ENCODE assay signal across 29 mouse cellular contexts in the genomic region with DNA sequence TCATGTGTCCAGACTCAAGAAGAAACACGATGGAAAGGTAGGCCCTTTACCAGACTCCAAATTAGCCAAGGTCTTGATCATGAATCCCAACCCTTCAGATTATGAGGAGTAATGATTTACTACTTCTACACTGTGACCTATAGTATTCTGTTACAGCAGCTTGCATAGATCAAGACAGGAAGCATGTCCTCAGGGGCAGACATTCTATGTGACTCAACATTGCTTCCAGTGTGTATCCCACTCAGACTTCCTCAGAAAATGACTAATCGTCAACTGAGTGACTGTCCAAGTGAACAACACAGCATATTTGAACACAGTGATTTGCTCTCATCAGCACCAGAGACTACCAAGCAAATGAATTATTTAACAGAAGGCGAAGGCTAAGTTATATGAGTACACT.
"Had no signal": no experiment of that assay in that cellular context is flagged by ENCODE, and none has a peak within 500 bp of the region (broad histone marks: within the 10 kb centered on the region; RNA-seq: fewer than 3 reads in every experiment).

No protein-coding gene starts in this region.

- ATAC-seq: hindbrain, embryonic 16.5 days; inflammation-experienced regulatory T-cells, adult 6 months; intestine, embryonic 15.5 days; intestine, postnatal 0 days; liver, postnatal 0 days had no signal

- H3K4me3 ChIP-seq: gastrocnemius, adult 2 months; heart, embryonic 10.5 days; heart, embryonic 12.5 days; hindbrain, embryonic 10.5 days; hindbrain, embryonic 12.5 days; intestine, embryonic 15.5 days; kidney, embryonic 15.5 days; layer of hippocampus, adult 2 months; left cerebral cortex, adult 2 months; limb, embryonic 10.5 days; limb, embryonic 12.5 days; liver, embryonic 13.5 days; liver, embryonic 15.5 days had no signal

- H3K4me2 ChIP-seq: heart, embryonic 12.5 days; hindbrain, embryonic 12.5 days; hindbrain, embryonic 14.5 days; intestine, embryonic 15.5 days; kidney, embryonic 15.5 days; limb, embryonic 12.5 days; liver, embryonic 11.5 days; liver, embryonic 13.5 days; liver, embryonic 15.5 days had no signal

- H3K9ac ChIP-seq: heart, embryonic 12.5 days; hindbrain, embryonic 12.5 days; hindbrain, embryonic 14.5 days; intestine, embryonic 15.5 days; kidney, embryonic 15.5 days; limb, embryonic 12.5 days; liver, embryonic 13.5 days; liver, embryonic 15.5 days; liver, postnatal 0 days had no signal

- DNase-seq: gastrocnemius, adult 2 months; gastrocnemius, postnatal 10 days; gastrocnemius, postnatal 25 days; heart, adult 18-20 months; heart, postnatal 10 days; heart, postnatal 4 days; kidney, adult 2 months; kidney, adult 9 months; kidney, postnatal 14 days; kidney, postnatal 4 days; liver; liver, embryonic 13.5 days; liver, postnatal 0 days had no signal

- H3K36me3 ChIP-seq: heart, embryonic 10.5 days; heart, embryonic 12.5 days; hindbrain, embryonic 10.5 days; hindbrain, embryonic 12.5 days; intestine, embryonic 15.5 days; kidney, embryonic 15.5 days; limb, embryonic 10.5 days; limb, embryonic 12.5 days; liver, embryonic 13.5 days; liver, embryonic 15.5 days had no signal

- H3K27me3 ChIP-seq: heart, embryonic 12.5 days; hindbrain, embryonic 12.5 days; intestine, embryonic 15.5 days; kidney, embryonic 15.5 days; liver, embryonic 13.5 days; liver, embryonic 15.5 days had no signal

- H3K27ac ChIP-seq: gastrocnemius, adult 2 months; heart, embryonic 10.5 days; hindbrain, embryonic 10.5 days; hindbrain, embryonic 12.5 days; hindbrain, embryonic 14.5 days; intestine, embryonic 15.5 days; kidney, embryonic 15.5 days; layer of hippocampus, adult 2 months; left cerebral cortex, adult 2 months; limb, embryonic 10.5 days; limb, embryonic 12.5 days; liver, embryonic 13.5 days; liver, embryonic 15.5 days had no signal

- H3K9me3 ChIP-seq: heart, embryonic 10.5 days; heart, embryonic 12.5 days; hindbrain, embryonic 10.5 days; hindbrain, embryonic 12.5 days; intestine, embryonic 15.5 days; kidney, embryonic 15.5 days; limb, embryonic 10.5 days; limb, embryonic 12.5 days; liver, embryonic 13.5 days; liver, embryonic 15.5 days had no signal

- H3K4me1 ChIP-seq: heart, embryonic 10.5 days; hindbrain, embryonic 12.5 days; intestine, embryonic 15.5 days; liver, embryonic 13.5 days; liver, embryonic 15.5 days had no signal
